Mouse (Mus musculus): ENCODE data around the gene Olfr770.
"Not testable (repeated sequence)": the region's sequence is repeated elsewhere in the genome, so short reads cannot be mapped to it uniquely, and the experiment has no call there.

The Olfr770 gene

GRCm38 (mm10) chr10:129138898-129139297, at the start of gene Olfr770:
Gene Olfr770, minus strand, starts transcription at chr10:129138998.
- no peak for DNase-seq (ENCODE audit: extremely low spot score, low spot score)

- DNase-seq (ENCODE audit: extremely low spot score, low spot score): not testable (repeated sequence)
Observed at GRCm38 (mm10) chr10:129187319-129187718, 48.5 kb upstream of the Olfr770 start, which contains the start of gene Olfr773. Gene Olfr773, minus strand, starts transcription at chr10:129187419.

- not testable (repeated sequence) for DNase-seq (ENCODE audit: extremely low spot score, low spot score)
Observed at GRCm38 (mm10) chr10:129177821-129178220, 39.0 kb upstream of the Olfr770 start, which contains the start of gene Olfr772. Gene Olfr772, minus strand, starts transcription at chr10:129177921.

- DNase-seq (ENCODE audit: extremely low spot score, low spot score): no peak
Observed at GRCm38 (mm10) chr10:129164651-129165050, 25.9 kb upstream of the Olfr770 start, which contains the start of gene Olfr771. Gene Olfr771, minus strand, starts transcription at chr10:129164751.

DNA sequence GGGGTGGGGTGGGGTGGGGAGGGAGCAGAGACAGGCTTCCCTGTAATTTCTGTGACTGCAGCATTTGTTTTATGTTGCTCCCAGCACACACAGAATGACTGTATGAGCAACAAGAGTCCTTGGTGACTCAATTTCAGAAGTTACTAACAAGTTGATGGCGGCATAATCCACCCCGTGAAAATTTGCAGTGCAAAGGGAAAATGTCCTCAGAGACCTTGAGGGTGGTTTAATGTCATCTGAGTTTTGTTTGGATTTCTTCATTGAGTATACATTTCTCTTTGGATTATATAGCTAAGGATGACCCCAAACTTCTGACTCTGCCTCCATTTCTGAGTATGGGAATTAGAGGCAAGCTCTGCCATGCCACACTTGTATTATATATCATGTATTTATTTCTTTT, 21.0 kb downstream of the Olfr770 start, which contains the start of gene Olfr769:
Gene Olfr769, minus strand, starts transcription at position 101 of the 400 bp plus-strand sequence.
- DNase-seq (ENCODE audit: extremely low spot score, low spot score): no peak

DNA sequence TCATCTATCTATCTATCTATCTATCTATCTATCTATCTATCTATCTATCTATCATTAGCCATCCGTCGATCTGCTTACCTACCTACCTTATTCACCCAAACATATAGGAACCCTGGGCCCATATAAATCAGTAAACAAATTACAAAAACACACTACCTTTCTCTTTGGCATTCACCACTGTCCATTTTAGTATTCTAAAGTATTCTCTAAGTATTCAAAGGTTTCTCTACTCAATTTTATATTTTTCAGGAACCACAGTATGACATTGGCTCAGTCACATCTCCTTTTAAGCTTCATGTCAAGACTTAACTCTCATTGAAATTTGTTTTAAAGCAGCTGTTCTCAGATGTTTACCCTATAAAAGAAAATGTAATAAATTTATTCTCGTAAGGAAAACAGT, 23.7 kb downstream of the Olfr770 start:
- no peak for DNase-seq (ENCODE audit: extremely low spot score, low spot score)

DNA sequence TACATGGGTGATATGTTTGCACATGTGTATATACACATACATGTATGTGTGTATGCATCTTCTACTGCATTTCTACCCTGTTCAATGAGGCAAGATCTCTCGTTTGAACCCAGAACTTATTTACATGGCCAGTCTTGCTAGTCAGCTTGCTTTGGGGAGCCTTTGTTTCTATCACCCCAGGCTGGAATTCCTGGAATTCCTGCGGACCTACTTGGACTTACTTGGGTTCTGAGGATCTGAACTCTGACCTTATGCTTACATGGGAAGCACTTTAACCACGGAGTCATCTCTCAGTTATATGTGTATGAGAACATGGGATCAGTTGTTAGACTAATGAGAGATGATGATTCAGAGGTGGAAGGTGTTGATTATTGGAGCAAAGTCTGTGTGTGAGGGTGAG, 37.6 kb downstream of the Olfr770 start:
- DNase-seq (ENCODE audit: extremely low spot score, low spot score): no peak

- DNase-seq (ENCODE audit: extremely low spot score, low spot score): no peak
Observed at GRCm38 (mm10) chr10:129099275-129099674, 39.5 kb downstream of the Olfr770 start, which contains the start of gene Olfr768. Gene Olfr768, minus strand, starts transcription at chr10:129099375.

GRCm38 (mm10) chr10:129082810-129083209, 56.0 kb downstream of the Olfr770 start, which contains the start of gene Olfr767:
Gene Olfr767, minus strand, starts transcription at chr10:129082910.
- not testable (repeated sequence) for DNase-seq (ENCODE audit: extremely low spot score, low spot score)
